Mouse (Mus musculus) frontal cortex, postnatal 14 days (tissue): Measurements from ENCODE around the gene Fgf18.

Experiments used
- DNase-seq, 2 experiments: peaks; one replicate each; pipeline ENCODE4 v3.0.0; 2022; ENCODE audit warnings: low spot score in 2 of 2

Gene Fgf18

GRCm38 (mm10) chr11:33147171-33147571 is at the start of gene Fgf18:
Gene Fgf18 (minus strand): TSS chr11:33147400.
- no peak for DNase-seq

- DNase-seq, result no peak
These were observed 49.4 kb upstream of the Fgf18 start for GRCm38 (mm10) chr11:33196447-33197132.

- no peak for DNase-seq
These were observed 48.6 kb upstream of the Fgf18 start for GRCm38 (mm10) chr11:33195531-33196446.

GRCm38 (mm10) chr11:33195061-33195460 is 47.9 kb upstream of the Fgf18 start:
- no peak for DNase-seq

- no peak for DNase-seq
These were observed 46.5 kb upstream of the Fgf18 start for GRCm38 (mm10) chr11:33193695-33194094.

DNA sequence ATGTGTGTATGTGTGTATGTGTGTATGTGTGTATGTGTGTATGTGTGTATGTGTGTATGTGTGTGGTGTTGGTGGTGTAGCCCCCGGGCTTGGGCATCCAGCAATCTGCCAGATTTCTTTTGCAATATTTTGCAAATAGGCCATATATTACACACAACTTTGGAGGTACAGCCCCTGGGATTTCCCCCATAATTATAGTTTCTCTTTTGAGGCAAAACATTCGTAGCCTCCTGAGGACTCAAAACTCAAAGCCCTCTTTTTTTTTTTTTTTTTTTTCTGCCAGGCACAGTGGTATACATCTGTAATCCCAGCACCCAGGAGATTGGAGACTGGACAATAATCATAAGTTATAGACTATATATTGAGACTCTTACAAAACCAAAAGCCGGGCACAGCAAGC is 34.6 kb upstream of the Fgf18 start:
- no peak for DNase-seq

- DNase-seq, result no peak
These were observed 33.5 kb upstream of the Fgf18 start for GRCm38 (mm10) chr11:33180701-33181116.

- no peak for DNase-seq
These were observed 32.6 kb upstream of the Fgf18 start for GRCm38 (mm10) chr11:33179802-33180201.

GRCm38 (mm10) chr11:33176525-33177245 is 29.5 kb upstream of the Fgf18 start:
- DNase-seq, result peak in 1 of 2 experiments; percentile 38

DNA sequence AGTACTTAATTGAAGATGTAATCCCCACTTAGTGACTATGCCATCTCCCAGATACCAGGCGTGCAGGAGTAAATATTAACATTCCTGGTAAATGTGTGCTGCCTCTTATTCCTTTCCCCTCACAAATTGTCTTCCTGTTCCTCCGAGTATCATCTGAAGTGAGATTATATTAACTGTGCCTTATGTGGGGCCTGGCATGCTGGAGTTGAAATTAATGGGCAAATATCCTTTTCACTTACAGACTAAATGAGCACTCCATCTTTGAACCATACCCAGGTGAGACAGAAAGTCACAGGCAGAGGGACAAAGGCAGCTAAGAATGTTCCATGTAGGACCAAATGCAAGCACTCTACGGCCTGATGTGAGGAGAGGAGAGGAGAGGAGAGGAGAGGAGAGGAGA is 28.6 kb upstream of the Fgf18 start:
- no peak for DNase-seq

GRCm38 (mm10) chr11:33170489-33170888 is 23.3 kb upstream of the Fgf18 start:
- peak in 1 of 2 experiments; percentile 39 for DNase-seq

DNA sequence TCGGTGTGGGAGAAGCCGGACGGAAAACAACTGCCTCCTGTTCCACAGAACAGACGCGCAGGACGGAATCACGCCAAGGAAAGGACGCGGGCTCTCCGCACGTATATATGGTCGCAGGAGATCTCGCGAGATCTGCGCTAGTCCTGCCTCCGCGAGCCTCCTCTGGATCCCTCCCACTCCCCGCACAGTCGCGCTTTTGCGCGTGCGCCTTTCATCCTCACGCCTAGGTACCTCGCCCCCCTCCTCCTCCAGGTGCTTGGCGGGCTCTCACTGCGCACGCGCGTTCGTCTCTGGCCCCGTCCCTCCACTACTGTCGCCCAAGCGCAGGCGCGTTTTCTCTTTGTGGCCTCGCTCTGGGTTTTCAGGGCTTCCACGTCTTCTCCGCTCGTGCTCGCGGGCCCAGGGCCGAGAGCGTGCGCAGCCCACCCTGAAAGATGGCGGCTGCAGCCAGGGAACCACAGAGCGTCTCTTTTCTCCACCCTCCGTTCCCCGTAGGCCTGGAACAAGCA is 15.9 kb upstream of the Fgf18 start, which contains the start of gene Npm1:
Npm1 (minus strand) TSS at position 209 of the 509 bp plus-strand sequence.
- DNase-seq, result peak; percentile 99

GRCm38 (mm10) chr11:33162211-33162997 is 15.2 kb upstream of the Fgf18 start:
- DNase-seq, result peak; percentile 42 to 62

GRCm38 (mm10) chr11:33159741-33160140 is 12.5 kb upstream of the Fgf18 start:
- DNase-seq, result no peak

DNA sequence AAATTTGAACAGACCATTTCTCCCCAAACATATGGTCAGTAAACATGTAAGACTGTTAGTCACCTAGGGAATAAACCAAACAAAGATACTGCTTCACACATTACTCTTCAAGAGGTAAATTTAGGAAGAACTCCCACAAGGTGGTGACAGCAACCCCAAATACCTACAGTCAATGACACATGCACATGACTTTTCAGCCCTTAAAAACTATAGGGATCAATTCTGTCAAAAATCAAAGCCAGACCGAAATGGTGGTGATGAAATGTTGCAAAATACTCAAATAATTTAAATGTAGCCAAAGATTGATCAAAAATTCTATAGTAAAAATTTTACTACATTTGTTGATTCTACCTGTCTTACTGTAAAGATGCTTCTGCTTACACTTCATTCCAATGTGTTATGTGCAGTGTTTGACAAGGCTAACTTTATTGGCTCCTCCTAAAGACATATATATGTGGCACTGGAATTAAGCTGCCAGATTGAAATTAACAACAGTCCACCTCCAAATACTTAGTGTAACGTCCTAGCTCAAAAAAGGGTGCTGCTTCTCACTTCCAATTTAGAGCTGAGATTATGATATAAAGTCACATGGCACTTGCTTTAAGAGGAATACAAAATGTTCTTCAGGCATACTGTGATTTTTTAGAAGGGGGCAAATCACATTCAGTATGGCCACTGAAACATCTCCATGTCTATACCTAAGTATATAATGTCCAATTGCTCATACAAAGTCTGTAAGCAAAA is 10.4 kb upstream of the Fgf18 start:
- no peak for DNase-seq

DNA sequence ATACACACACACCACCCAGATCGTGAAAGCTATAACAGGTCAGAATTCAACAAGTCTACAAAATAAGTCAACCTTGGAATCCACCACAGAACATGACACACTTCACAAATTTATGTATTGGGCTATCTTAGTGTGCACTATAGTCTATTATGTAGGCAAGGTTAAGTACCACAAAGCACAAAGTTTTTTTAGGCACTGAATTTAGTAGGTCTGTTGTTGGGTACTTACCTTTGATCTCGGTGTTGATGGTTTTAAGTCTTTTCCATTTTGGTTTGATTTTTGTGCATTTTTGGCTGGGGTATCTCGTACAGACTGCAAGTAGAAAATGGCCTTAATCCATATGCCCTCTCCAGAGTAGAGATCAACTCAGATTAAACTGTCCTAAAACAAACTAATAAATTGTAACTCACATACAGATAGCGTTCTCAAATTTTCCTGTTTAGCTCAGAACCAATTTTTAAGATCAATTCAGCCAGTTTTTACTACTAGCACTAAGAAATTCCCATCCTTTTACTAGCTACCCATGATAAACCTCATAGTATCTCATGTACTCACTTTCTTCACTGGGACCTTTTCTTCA is 9.3 kb upstream of the Fgf18 start:
- no peak for DNase-seq

- DNase-seq, result no peak
These were observed 7.3 kb upstream of the Fgf18 start for GRCm38 (mm10) chr11:33154459-33154858.

DNA sequence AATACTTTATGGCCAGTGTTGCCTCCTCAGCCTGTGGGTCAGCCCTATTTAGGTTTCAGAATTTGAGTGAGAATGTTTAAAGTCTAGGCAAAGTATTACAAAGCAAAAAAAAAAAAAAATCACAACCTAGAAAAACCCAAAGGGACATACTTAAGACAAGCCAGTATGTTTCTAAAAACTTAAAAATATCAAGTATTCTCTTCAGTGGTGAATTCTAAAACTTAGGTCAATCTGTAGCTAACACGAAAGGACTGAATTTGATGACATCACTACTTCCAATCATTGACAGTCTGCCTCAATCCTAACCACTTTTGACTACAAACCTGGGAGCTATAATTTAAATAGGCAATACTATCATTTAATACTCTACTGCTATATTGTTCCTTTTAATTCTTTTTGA is 5.8 kb upstream of the Fgf18 start:
- DNase-seq, result no peak

DNA sequence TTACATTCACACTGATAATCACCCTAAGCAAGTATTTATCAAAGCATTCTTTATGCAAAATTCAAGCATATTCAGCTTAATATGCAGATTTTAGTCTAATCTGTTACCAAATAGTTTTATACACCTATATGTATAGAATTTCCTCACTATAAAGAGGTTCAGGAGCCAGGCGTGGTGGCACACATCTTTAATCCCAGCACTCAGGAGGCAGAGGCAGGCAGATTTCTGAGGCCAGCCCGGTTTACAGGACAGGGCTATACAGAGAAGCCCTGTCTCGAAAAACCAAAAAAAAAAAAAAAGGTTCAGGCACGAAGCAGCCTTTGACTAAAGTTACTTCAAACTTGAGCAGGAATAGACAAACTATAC is 4.6 kb upstream of the Fgf18 start:
- DNase-seq, result no peak

GRCm38 (mm10) chr11:33151128-33151779 is 4.1 kb upstream of the Fgf18 start:
- DNase-seq, result no peak
